Mouse (Mus musculus) midbrain, embryonic 12.5 days (tissue): Measurements from ENCODE around the gene Fzd7. TPM values are rescaled to one million over a fixed set of nuclear protein-coding genes. Genes with fewer than 3 reads are reported as not detected.

Experiments used
- ATAC-seq: fragments of 200-750 bp; cut with Nextera tagmentation; 2 replicates; pipeline ENCODE4 v1.8.0; 2017; ENCODE audit warnings: low read depth, moderate TSS enrichment, moderate library complexity; ENCODE audit not compliant: low FRiP score
- H3K27ac ChIP-seq: fragments of 300-500 bp; sonication (generic); replicated peaks from 2 replicates; pipeline ENCODE4 v1.5.1; 2016; ENCODE audit warnings: mild to moderate bottlenecking
- H3K27me3 ChIP-seq: fragments of 300-500 bp; sonication (generic); 2 replicates; pipeline ENCODE4 v1.6.1; 2016; ENCODE audit warnings: mild to moderate bottlenecking
- H3K36me3 ChIP-seq: fragments of 300-500 bp; sonication (generic); 2 replicates; pipeline ENCODE4 v1.6.1; 2016
- H3K4me1 ChIP-seq: fragments of 300-500 bp; sonication (generic); 2 replicates; pipeline ENCODE4 v1.6.1; 2016
- H3K4me2 ChIP-seq: fragments of 300-500 bp; sonication (generic); replicated peaks from 2 replicates; pipeline ENCODE4 v1.6.1; 2016; ENCODE audit warnings: mild to moderate bottlenecking, moderate library complexity
- H3K4me3 ChIP-seq: fragments of 300-500 bp; sonication (generic); 2 replicates; pipeline ENCODE4 v1.5.1; 2016; ENCODE audit warnings: mild to moderate bottlenecking
- H3K9ac ChIP-seq: fragments of 300-500 bp; sonication (generic); replicated peaks from 2 replicates; pipeline ENCODE4 v1.6.1; 2016; ENCODE audit warnings: mild to moderate bottlenecking, moderate library complexity
- H3K9me3 ChIP-seq: fragments of 300-500 bp; sonication (generic); 2 replicates; pipeline ENCODE4 v1.6.1; 2016; ENCODE audit warnings: mild to moderate bottlenecking
- WGBS: fragments of 180-500 bp; shearing (Covaris S2); methylation state at CpG from one replicate; pipeline ENCODE4 v1.1.7; 2016; 5-methylcytosine and 5-hydroxymethylcytosine counted together
- polyA plus RNA-seq: library from polyadenylated mRNA; unstranded; fragments of >200 nt; fragmentation: Nextera tagmentation; extraction: Ambion mirVana; gene quantifications from 2 replicates; pipeline ENCODE4 v1.2.1, GENCODE M21; 2016

Fzd7 gene
- polyA plus RNA-seq, 1 experiment from 2014 or later: 8.7 TPM

DNA sequence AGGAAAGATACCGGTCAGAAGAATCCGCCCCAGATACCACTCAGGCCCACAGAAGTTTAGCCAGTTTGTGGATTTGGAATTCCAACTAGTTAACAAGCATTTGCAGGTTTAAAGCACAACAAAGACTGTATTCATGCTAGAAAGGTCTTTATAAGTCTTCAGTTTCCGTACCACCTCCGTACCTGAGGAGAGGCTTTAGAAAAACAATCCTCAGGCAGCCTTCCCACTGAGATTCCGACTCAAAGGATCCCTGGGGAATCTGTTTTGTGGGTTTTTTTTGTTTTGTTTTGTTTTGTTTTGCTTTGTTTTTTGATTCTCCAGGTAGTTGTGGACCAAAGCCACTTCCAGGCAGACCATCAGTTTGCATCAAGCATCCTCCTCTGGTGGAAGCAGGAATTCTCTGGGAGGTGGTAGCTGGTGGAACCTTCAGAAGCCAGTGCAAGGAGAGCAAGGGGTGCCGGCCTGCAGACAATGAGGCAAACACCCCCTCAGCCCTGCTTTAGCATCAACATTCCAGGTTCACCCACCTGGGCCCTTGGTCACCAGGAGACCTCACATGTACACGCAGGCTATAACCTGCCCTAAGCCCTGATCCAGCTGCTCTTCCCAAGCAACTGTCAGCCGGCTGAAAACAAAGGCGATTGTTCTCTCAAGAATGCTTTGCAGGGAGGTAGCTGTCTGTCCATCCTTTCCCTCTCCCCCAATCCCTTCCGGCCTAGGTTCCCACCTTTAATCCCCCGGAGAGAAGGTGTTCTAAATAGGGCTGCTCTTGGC is 33.5 kb upstream of the Fzd7 start:
- H3K4me2 ChIP-seq: 0 out of 2 replicates have a peak overlapping the region, but pooled peaks have one; percentile 9
- no peak overlapping the region for H3K27ac ChIP-seq
- H3K27me3 ChIP-seq: peaks cover 33% of the 10 kb centered on the region
- H3K36me3 ChIP-seq: no peaks in the 10 kb centered on the region
- H3K4me1 ChIP-seq: peaks cover 17% of the 10 kb centered on the region
- 25% methylated on average over 11 of the region's 11 CpGs for WGBS
- H3K9me3 ChIP-seq: no peaks in the 10 kb centered on the region
- no peak overlapping the region for H3K9ac ChIP-seq
- H3K4me3 ChIP-seq: no peak overlapping the region
- no peak for ATAC-seq

DNA sequence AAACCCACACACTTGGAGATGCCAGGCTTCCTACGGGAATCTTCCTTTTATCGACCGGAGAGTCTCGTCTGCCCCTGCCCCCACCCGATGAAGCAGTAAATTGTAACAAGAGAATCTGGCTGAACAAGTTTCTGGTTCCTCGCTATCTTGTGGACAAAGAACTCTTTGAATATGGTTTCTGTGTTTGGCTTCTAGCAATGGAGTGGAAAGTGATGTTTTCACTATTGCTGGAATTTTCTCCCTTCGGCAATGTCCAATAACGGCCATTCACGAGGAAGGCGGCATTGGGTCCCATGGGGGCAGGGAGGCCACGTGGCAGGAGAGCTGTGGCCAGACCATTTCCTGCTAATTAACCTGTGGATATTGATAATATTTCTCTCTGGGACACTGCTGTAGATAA is 32.8 kb upstream of the Fzd7 start:
- Histone ChIP-seq H3K4me1 (peaks cover 17% of the 10 kb centered on the region), H3K9me3 (no peaks in the 10 kb centered on the region), H3K27ac (0 out of 2 replicates have a peak overlapping the region, but pooled peaks have one; percentile 3), H3K36me3 (no peaks in the 10 kb centered on the region), H3K9ac (no peak overlapping the region), H3K4me3 (no peak overlapping the region), H3K27me3 (peaks cover 33% of the 10 kb centered on the region), H3K4me2 (0 out of 2 replicates have a peak overlapping the region, but pooled peaks have one; percentile 9)
- ATAC-seq: no peak
- 21% methylated on average over 11 of the region's 11 CpGs for WGBS

DNA sequence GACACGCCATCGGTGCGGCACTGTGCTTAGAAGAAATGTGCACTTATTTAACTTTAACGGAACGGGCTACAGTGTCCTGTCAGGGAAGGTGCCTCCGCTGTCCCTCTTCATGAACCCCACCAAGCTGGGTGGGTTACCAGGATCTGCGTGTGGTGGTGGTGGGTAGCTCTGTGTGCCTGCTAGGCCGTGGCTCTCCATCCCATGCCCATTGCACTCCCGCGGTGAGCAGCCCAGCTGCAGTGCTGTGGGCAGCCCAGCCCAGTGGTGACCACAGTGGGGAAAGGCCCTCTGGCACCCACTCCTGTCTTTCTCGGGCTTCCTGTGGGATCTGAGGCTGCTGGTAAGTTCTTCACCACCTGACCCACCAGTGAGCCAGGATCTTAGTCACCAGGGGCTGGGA is 31.3 kb upstream of the Fzd7 start:
- Histone ChIP-seq H3K4me1 (peaks cover 17% of the 10 kb centered on the region), H3K27me3 (peaks cover 33% of the 10 kb centered on the region), H3K36me3 (no peaks in the 10 kb centered on the region), H3K9me3 (no peaks in the 10 kb centered on the region), H3K4me2 (no peak overlapping the region), H3K4me3 (no peak overlapping the region), H3K27ac (no peak overlapping the region), H3K9ac (no peak overlapping the region)
- ATAC-seq: no peak
- 75% methylated on average over 11 of the region's 11 CpGs for whole genome bisulfite sequencing

DNA sequence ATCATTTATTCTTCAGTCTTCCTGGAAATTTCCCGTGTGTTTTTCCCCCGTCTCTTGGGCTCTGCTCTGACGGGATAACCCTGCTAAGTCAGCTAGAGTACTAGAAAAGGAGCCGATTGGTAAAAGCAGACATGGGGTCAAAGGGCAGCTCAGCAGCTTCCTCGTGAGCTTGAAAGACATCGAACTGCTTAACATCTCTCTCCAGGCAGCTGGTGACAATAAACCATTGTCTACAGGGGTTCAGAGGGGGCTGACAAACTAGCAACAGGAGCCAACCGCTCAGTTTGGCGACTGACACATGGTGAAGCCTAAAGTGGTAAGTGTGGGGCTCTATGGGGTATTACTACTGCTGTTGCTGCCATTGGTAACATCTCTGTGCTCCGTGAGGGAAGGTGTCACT is 30.6 kb upstream of the Fzd7 start:
- no peak overlapping the region for H3K4me2 ChIP-seq
- no peaks in the 10 kb centered on the region for H3K36me3 ChIP-seq
- H3K27ac ChIP-seq: no peak overlapping the region
- peaks cover 38% of the 10 kb centered on the region for H3K27me3 ChIP-seq
- WGBS: 6% methylated on average over 9 of the region's 9 CpGs
- H3K9me3 ChIP-seq: no peaks in the 10 kb centered on the region
- ATAC-seq: no peak
- peaks cover 17% of the 10 kb centered on the region for H3K4me1 ChIP-seq
- no peak overlapping the region for H3K4me3 ChIP-seq
- no peak overlapping the region for H3K9ac ChIP-seq

DNA sequence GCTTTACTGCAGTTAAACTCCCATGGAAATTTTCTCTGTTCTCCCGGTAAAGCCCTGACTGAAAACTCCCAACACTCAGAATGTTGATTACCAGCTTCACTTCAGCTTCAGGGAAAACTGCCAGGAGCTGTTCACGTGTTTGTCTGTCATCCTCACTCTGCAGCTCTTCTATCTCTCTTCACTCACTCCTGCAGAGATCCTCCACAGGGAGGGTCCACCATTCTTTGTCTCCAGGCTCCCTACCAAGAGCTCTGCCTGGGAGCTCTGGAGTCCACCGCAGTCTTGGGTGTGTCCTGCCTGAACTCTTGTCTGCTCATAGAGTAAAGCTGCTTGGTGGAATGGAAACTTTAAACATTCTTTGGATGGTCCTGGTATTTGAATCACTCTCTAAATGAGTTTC is 25.4 kb upstream of the Fzd7 start:
- H3K36me3 ChIP-seq: no peaks in the 10 kb centered on the region
- no peak for ATAC-seq
- 24% methylated on average over 3 of the region's 3 CpGs for WGBS
- H3K27ac ChIP-seq: no peak overlapping the region
- peaks cover 7% of the 10 kb centered on the region for H3K4me1 ChIP-seq
- H3K4me3 ChIP-seq: no peak overlapping the region
- peaks cover 10% of the 10 kb centered on the region; the same call in 1 of the 2 replicates for H3K27me3 ChIP-seq
- no peak overlapping the region for H3K9ac ChIP-seq
- H3K9me3 ChIP-seq: no peaks in the 10 kb centered on the region
- no peak overlapping the region for H3K4me2 ChIP-seq

DNA sequence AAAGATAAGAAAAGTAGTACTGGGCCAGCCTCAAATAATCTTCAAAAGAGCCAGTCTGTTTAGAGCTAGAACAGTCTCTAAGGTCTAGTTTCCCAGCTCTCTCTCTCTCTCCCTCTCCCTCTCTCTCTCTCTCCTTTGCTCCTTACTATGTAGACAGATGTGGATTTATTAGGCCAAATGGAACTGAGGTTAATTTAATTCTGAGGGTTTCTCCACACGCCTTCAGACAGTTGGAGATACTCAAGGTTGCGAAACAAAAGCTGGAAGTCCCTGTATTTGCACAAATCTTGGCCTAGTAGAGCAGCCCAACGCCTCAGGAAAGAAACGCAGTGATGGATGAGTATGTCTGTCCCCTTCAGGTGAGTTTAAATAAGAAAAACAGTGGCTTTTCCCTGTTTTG is 24.4 kb upstream of the Fzd7 start:
- H3K27me3 ChIP-seq: peaks cover 10% of the 10 kb centered on the region; the same call in 1 of the 2 replicates
- no peak overlapping the region for H3K27ac ChIP-seq
- H3K4me3 ChIP-seq: no peak overlapping the region
- 86% methylated on average over 4 of the region's 4 CpGs for WGBS
- no peaks in the 10 kb centered on the region for H3K36me3 ChIP-seq
- no peak overlapping the region for H3K9ac ChIP-seq
- H3K9me3 ChIP-seq: no peaks in the 10 kb centered on the region
- peaks cover 10% of the 10 kb centered on the region for H3K4me1 ChIP-seq
- ATAC-seq: no peak
- H3K4me2 ChIP-seq: no peak overlapping the region

DNA sequence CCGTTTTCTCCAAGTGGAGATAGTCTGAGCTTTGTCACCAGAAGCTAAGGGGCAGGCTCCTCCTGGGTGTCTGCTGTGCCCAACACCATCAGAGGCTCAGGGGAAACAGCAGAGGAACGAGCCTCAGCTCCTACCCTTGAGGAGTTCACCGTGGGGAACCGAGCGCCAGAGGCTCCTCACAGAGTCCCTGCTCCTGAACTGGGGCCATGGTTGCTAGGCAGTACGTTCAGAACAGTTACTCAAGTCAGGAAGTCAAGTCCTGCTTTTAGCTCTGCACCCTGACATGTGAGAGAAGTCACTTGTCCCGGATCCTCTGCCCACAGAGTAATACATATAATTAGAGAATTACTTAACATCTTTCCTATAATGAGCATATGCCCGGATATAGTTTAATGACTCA is 23.3 kb upstream of the Fzd7 start:
- H3K27ac ChIP-seq: no peak overlapping the region
- H3K36me3 ChIP-seq: no peaks in the 10 kb centered on the region
- H3K9ac ChIP-seq: no peak overlapping the region
- no peak for ATAC-seq
- 24% methylated on average over 8 of the region's 8 CpGs for WGBS
- no peak overlapping the region for H3K4me2 ChIP-seq
- no peaks in the 10 kb centered on the region for H3K9me3 ChIP-seq
- H3K27me3 ChIP-seq: peaks cover 10% of the 10 kb centered on the region; the same call in 1 of the 2 replicates
- peaks cover 10% of the 10 kb centered on the region for H3K4me1 ChIP-seq
- H3K4me3 ChIP-seq: no peak overlapping the region

DNA sequence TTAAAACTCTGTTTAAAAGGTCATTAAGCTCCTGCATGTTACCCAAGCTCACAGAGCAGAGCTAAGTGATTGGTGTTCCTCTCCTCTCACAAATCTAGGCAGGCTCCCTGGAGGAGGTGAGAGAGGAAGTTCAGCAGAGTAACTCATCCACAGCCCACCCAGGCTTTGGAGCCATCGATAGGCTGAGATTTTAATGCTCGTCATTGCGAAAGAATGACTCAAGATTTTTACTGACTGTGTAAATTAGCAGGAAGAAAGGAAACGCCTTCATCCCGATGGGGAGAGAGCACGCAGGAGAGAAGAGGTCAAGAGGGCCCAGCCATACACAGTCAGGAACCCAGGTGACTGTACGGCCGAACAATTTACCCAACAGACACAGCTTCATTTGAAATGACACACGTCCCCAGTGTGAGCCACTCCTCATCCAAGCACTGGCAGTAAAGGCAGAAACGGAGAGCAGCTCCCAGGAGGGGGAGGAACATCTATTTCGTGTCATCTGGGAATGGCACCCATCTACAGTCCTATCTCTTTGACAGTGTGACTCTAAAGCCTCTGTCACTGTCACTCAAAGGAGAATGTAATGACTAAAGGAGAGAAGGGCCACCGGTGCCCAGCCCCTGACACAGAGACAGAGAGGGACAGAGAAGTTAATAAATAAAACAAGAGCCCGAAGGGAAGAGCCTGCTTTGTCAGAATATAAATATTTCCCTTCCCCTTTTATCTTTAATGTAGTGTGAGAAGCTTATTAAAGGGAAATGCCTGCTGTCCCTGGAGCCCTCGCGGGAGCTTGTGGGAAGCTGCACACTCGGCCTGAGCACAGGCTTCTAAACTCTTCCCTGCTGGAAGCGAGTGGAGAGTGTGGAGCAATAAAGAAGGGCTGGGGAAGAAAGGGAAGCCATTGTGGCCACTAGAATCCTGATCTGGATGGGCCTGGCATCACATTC is 17.3 kb upstream of the Fzd7 start:
- Histone ChIP-seq H3K9ac (0 out of 2 replicates have a peak overlapping the region, but pooled peaks have one; percentile 28), H3K27me3 (no peaks in the 10 kb centered on the region), H3K27ac (peak overlapping the region; percentile 63), H3K4me2 (no peak overlapping the region), H3K9me3 (no peaks in the 10 kb centered on the region), H3K4me3 (no peak overlapping the region), H3K4me1 (peaks cover 13% of the 10 kb centered on the region; the same call in 1 of the 2 replicates), H3K36me3 (no peaks in the 10 kb centered on the region)
- ATAC-seq: peak; percentile 73
- WGBS: 42% methylated on average over 17 of the region's 17 CpGs

DNA sequence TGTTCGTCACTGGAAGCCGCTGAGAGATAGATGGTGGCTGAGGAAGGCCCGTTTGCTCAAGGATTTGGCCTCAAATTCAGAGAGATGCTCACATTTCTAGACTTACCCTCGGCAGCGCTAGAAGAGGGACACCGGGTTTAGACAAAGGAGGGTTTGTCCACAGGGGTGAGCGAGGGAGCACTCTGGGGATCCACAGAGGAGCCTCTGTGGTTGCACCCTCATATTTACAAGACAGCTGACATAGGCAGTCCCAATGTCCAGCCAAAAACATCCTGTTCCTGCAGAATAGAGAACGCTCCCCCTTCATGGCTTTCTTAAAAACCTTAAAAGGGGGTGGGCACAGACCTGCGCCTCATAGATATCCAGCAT is 16.6 kb upstream of the Fzd7 start:
- peak overlapping the region; percentile 63 for H3K27ac ChIP-seq
- no peaks in the 10 kb centered on the region for H3K36me3 ChIP-seq
- no peak overlapping the region for H3K4me2 ChIP-seq
- peaks cover 6% of the 10 kb centered on the region; the same call in 1 of the 2 replicates for H3K27me3 ChIP-seq
- H3K9ac ChIP-seq: 0 out of 2 replicates have a peak overlapping the region, but pooled peaks have one; percentile 28
- 72% methylated on average over 9 of the region's 9 CpGs for WGBS
- no peak for ATAC-seq
- H3K4me1 ChIP-seq: peaks cover 13% of the 10 kb centered on the region; the same call in 1 of the 2 replicates
- H3K9me3 ChIP-seq: no peaks in the 10 kb centered on the region
- H3K4me3 ChIP-seq: no peak overlapping the region

DNA sequence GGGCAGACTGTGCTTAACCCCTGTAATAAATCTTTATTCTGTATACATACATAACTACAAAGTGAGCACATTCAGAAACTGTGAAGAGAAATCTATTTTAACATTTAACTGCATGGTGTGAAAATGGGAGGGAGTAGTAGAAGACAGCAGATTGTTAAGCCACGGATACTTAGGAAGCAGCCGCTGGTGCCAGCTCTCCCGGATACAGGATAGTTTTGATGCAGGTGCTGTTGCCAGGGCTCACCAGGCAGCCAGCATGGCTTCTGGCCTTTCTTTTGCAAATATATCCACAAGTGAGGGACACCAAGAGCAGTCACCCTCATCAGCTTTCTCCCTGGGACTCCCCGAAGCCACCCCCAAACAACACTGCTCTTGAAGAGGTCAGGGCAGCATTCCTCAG is 13.1 kb upstream of the Fzd7 start:
- H3K4me3 ChIP-seq: no peak overlapping the region

DNA sequence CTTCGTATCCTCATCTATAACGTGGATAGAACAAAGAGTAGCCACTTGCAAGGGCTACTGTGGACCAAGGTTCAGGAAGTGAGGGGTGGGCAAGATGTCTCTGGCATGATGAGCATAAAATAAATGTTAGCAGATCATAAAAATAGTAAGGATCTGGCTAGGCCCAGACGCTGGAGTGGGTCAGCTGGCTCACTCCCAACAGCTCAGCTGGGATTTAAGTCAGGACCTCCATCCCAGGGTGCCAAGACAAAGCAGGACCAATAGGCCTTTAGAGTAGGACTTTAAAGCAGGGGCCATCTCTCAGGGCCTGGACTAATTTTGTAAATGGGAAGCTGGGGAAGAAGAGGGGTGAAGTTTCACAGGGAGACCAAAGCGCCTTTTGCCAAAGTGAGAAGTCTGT is 11.5 kb upstream of the Fzd7 start:
- WGBS: 47% methylated on average over 4 of the region's 4 CpGs
- H3K4me1 ChIP-seq: peaks cover 15% of the 10 kb centered on the region
- H3K4me2 ChIP-seq: no peak overlapping the region
- no peaks in the 10 kb centered on the region for H3K9me3 ChIP-seq
- no peak overlapping the region for H3K27ac ChIP-seq
- peaks cover 11% of the 10 kb centered on the region for H3K27me3 ChIP-seq
- no peak overlapping the region for H3K9ac ChIP-seq
- no peaks in the 10 kb centered on the region for H3K36me3 ChIP-seq
- no peak for ATAC-seq
- H3K4me3 ChIP-seq: no peak overlapping the region

More for the DNA sequence above, 13.1 kb upstream of the Fzd7 start:
- H3K27me3 ChIP-seq: peaks cover 11% of the 10 kb centered on the region
- peaks cover 24% of the 10 kb centered on the region for H3K4me1 ChIP-seq
- no peak for ATAC-seq
- H3K9ac ChIP-seq: no peak overlapping the region
- H3K4me2 ChIP-seq: no peak overlapping the region
- H3K36me3 ChIP-seq: no peaks in the 10 kb centered on the region
- WGBS: 24% methylated on average over 4 of the region's 4 CpGs
- H3K9me3 ChIP-seq: no peaks in the 10 kb centered on the region
- no peak overlapping the region for H3K27ac ChIP-seq
